Mouse (Mus musculus) macrophage (primary cell): Measurements from ENCODE around the gene Clcn3. TPM values are rescaled to one million over a fixed set of nuclear protein-coding genes. Genes with fewer than 3 reads are reported as not detected.
A peak's percentile ranks its signal among the peaks of the same experiment; 100 is the strongest.

Experiments used
- H3K27ac ChIP-seq: fragments of 350-480 bp; formaldehyde crosslinking; 2 replicates; pipeline ENCODE4 v1.9.0; 2021
- H3K36me3 ChIP-seq: fragments of 350-480 bp; formaldehyde crosslinking; 2 replicates; pipeline ENCODE4 v1.9.0; 2021; ENCODE audit errors: inconsistent target
- H3K4me3 ChIP-seq: fragments of 350-480 bp; formaldehyde crosslinking; 2 replicates; pipeline ENCODE4 v1.9.0; 2021; ENCODE audit errors: inconsistent target
- H3K79me2 ChIP-seq: fragments of 350-480 bp; formaldehyde crosslinking; 2 replicates; pipeline ENCODE4 v1.9.0; 2021; ENCODE audit errors: inconsistent target
- WGBS: methylation state at CpG from one replicate; pipeline ENCODE4 v1.1.7; 2026; ENCODE audit warnings: inconsistent platforms; ENCODE audit not compliant: missing documents; 5-methylcytosine and 5-hydroxymethylcytosine counted together
- polyA plus RNA-seq: library from polyadenylated mRNA; stranded (reverse); fragments of 250-400 nt; gene quantifications from 3 replicates; pipeline ENCODE4 v1.2.4, GENCODE M21; 2018; ENCODE audit warnings: inconsistent platforms

The Clcn3 gene
- polyA plus RNA-seq, 1 experiment from 2014 or later = 12.2 TPM

DNA sequence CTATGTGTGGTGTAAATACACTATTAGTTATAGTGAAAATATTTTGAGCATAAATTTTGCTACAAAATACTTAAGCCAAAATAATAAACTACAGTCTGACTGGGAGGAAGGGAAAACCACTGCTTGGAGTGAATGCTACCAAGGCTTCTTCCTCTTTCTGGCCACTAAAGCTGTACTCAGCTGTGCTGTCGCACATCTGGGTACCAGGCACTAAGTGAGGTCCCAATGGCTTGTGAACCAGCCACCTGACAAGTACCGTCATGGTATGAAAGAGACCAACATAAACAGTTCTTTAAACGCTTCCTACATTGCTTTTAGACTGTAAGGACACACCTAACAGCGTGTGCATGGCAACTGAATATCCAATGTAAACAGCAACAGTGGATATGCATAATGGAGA lies 62.9 kb downstream of the Clcn3 start:
- no peak overlapping the region for H3K27ac ChIP-seq
- WGBS = 39% methylated on average over 4 of the region's 4 CpGs
- H3K36me3 ChIP-seq = no peaks in the 10 kb centered on the region
- no peaks in the 10 kb centered on the region for H3K79me2 ChIP-seq
- no peak overlapping the region for H3K4me3 ChIP-seq

DNA sequence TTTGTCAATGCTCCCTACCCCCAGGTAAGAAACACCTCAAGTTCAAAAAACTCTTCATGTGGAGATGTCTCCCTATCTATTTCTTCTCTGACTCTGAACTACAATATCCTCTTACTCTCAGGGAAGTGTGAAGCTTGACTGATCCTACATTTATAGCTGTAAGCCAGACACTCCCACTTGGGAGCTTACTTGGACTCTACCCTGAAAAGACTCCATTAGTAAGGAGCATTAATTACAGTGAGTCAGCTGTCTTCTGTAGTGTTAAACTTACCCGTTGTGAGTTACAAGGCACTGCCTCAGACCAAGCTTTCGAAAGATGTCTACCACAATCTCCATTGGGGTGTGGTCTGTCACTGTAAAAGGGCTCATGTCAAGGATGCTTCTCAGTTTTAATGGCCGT lies 64.0 kb downstream of the Clcn3 start:
- WGBS = 88% methylated on average over 3 of the region's 3 CpGs
- no peaks in the 10 kb centered on the region for H3K36me3 ChIP-seq
- no peak overlapping the region for H3K27ac ChIP-seq
- no peaks in the 10 kb centered on the region for H3K79me2 ChIP-seq
- H3K4me3 ChIP-seq = no peak overlapping the region

DNA sequence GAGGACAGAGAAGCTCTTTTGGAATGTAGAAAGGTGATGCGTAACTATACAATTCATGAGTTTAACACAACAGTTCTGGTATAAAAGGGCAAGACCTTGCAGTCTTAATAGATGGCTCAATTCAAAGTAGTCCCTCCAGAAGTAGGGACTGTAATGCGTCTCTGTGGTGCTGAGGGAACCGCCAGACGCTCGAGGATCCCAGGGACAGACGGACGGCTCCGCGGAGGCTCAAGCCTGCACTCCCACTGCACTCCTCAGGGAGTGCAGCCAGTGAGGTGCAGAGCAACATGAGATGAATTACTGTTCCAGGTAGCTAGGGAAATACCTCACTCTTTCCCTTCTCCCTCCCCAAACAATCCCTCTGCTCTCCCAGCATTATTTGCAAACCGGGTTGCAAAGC lies 70.5 kb downstream of the Clcn3 start:
- 98% methylated on average over 5 of the region's 10 CpGs for WGBS
- no peak overlapping the region for H3K27ac ChIP-seq
- H3K79me2 ChIP-seq = no peaks in the 10 kb centered on the region
- H3K4me3 ChIP-seq = no peak overlapping the region
- peaks cover 15% of the 10 kb centered on the region; the same call in 1 of the 2 replicates for H3K36me3 ChIP-seq

DNA sequence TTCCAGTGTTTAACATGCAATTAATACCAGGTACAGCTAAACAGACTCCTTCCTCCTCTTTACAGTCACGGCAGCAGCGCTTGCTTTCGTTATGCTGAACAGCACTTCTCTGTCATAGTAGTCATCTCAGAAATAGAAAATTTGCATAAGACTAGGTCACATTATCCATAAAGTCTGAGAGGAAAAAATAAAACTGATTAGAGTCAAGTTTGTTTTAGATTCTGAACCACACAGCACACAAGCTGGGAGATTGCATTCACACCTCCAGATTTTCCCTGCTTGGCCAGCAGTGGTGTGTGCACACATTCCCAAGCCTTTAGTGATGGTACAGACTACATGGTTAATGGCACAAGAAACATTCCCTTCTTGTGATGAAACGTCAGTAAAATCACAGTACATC lies 71.0 kb downstream of the Clcn3 start:
- Histone ChIP-seq H3K4me3 (no peak overlapping the region), H3K79me2 (no peaks in the 10 kb centered on the region), H3K27ac (no peak overlapping the region), H3K36me3 (peaks cover 15% of the 10 kb centered on the region; the same call in 1 of the 2 replicates)
- WGBS = 96% methylated on average over 4 of the region's 4 CpGs

- Histone ChIP-seq H3K4me3 (no peak overlapping the region), H3K36me3 (peaks cover 20% of the 10 kb centered on the region), H3K79me2 (peaks cover 85% of the 10 kb centered on the region), H3K27ac (no peak overlapping the region)
- 89% methylated on average over 6 of the region's 9 CpGs for WGBS
Observed at GRCm38 (mm10) chr8:60900147-60900546, 83.0 kb downstream of the Clcn3 start.

DNA sequence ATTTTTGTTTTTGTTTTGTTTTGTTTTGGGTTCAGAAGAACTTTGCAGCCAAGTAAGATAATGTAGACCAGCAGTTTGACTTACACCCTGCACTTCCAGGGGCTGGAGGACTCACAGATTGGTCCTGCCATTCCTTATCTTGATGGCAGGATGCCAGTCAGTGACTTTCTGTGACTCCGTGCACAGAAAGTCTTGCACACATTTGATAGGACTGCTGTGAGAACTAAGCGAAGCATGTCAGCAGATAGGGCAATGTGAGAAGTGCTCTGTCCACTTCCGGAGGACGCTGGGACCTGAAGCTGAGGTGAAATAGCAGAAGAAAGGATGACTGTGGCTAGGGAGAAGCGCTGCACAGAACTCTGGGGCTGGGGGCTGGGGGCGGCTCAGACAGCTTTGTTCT lies 87.2 kb downstream of the Clcn3 start:
- Histone ChIP-seq H3K27ac (no peak overlapping the region), H3K4me3 (no peak overlapping the region)
- 99% methylated on average over 6 of the region's 6 CpGs for WGBS

GRCm38 (mm10) chr8:60891757-60892156 lies 91.3 kb downstream of the Clcn3 start:
- H3K4me3 ChIP-seq = no peak overlapping the region
- WGBS = 87% methylated on average over 4 of the region's 4 CpGs
- H3K36me3 ChIP-seq = peaks cover 11% of the 10 kb centered on the region; the same call in 1 of the 2 replicates

More for the DNA sequence above, 87.2 kb downstream of the Clcn3 start:
- H3K79me2 ChIP-seq = peaks cover 100% of the 10 kb centered on the region
- H3K36me3 ChIP-seq = peaks cover 16% of the 10 kb centered on the region

DNA sequence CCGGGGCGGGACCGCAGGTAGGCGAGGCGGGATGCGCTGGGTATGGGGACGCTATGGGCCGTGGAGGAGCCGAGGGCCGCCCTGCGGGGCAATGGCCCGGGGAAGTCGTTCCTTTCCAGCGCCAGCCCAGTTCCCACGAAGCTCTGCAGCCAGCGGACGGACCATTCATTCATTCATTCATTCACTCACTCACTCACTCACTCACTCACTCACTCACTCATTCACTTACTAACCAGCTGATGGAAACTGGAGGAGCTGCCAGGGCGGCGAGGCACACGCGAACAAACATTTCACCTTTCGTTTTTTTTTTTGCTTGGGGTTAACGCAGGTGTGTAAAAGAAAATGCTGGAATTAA lies 92.6 kb downstream of the Clcn3 start:
- H3K4me3 ChIP-seq = peak overlapping the region; percentile 76
- H3K79me2 ChIP-seq = peaks cover 51% of the 10 kb centered on the region
- 0 out of 2 replicates have a peak, but pooled peaks cover 6% of the 10 kb centered on the region for H3K36me3 ChIP-seq
- WGBS = 1% methylated on average over 15 of the region's 23 CpGs
- peak overlapping the region; percentile 29 for H3K27ac ChIP-seq

More at GRCm38 (mm10) chr8:60891757-60892156, 91.3 kb downstream of the Clcn3 start:
- Histone ChIP-seq H3K27ac (no peak overlapping the region), H3K79me2 (peaks cover 63% of the 10 kb centered on the region)

DNA sequence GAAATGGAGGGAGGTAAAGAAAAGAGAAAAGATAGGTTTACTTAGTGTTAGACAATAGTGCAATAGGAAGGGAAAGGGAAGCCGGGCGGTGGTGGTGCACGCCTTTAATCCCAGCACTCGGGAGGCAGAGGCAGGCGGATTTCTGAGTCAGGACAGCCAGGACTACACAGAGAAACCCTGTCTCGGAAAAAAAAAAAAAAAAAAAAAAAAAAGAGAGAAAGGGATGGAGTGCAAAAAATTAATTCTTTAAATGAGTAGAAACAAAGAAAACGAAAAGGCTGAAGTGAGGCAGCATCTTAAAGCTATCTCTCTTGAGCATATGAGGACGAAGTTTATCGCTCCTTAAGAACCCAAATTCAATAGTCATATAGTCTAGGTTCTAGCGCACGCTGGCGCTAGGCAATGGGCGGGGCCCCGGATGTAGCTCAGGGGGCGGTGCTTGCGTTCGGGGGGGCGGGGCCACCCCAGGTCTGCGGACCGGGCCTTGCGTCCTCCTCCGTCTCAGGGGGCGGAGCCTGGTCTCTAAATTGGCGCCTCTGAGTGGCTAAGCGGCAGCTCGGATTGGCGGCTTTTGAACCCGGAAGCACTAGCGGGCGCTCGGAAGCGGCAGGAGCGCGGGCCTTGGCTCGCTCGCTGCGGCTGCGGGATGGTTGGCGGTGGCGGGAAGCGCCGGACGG lies 93.1 kb downstream of the Clcn3 start, which contains the start of gene Hpf1:
Gene Hpf1 (plus strand): TSS at position 576 of the 677 bp plus-strand sequence.
- 0% methylated on average over 28 of the region's 43 CpGs for WGBS
- peaks cover 46% of the 10 kb centered on the region for H3K79me2 ChIP-seq
- peak within 1 kb of the TSS; percentile 76 for H3K4me3 ChIP-seq
- H3K27ac ChIP-seq = peak within 1 kb of the TSS; percentile 29
- 0 out of 2 replicates have a peak, but pooled peaks cover 4% of the 10 kb centered on the region for H3K36me3 ChIP-seq

DNA sequence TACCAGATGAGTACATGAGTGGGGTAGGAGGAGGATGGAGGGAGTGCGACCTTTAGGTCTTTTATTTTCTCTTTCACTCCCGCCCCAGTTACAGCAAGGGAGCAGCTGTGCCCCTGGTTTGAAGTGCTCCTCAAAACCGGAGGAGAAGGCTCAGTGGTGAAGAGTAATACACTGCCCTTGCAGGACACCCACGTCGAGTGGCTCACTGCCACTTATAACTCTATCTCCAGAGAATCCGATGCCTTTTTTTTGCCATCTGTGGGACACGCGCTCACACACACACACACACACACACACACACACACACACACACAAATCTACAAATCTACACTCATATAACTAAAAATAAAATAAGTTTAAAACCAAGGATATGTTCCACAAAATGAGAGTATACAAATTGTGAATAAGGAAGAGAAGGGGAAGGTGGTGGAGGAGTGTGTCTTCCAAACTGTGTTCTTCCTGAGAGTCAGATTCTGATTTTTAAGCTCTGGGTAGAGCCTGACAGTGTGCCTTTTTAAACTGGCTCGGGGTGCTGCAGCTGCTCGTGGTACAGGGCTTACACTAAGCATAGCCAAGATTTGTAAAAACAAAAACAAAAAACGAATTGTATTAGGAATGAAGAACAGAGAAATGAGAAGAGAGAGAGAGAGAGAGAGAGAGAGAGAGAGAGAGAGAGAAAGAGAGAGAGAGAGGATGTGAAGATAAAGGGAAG lies 93.8 kb downstream of the Clcn3 start:
- H3K4me3 ChIP-seq = peak overlapping the region; percentile 15; the same call in 1 of the 2 replicates
- no peak overlapping the region for H3K27ac ChIP-seq
- WGBS = 83% methylated on average over 11 of the region's 11 CpGs
- H3K79me2 ChIP-seq = peaks cover 39% of the 10 kb centered on the region
- H3K36me3 ChIP-seq = no peaks in the 10 kb centered on the region

GRCm38 (mm10) chr8:60886736-60887135 lies 96.4 kb downstream of the Clcn3 start:
- Histone ChIP-seq H3K36me3 (no peaks in the 10 kb centered on the region), H3K27ac (no peak overlapping the region), H3K4me3 (no peak overlapping the region), H3K79me2 (peaks cover 13% of the 10 kb centered on the region)
- WGBS = 82% methylated on average over 6 of the region's 6 CpGs

DNA sequence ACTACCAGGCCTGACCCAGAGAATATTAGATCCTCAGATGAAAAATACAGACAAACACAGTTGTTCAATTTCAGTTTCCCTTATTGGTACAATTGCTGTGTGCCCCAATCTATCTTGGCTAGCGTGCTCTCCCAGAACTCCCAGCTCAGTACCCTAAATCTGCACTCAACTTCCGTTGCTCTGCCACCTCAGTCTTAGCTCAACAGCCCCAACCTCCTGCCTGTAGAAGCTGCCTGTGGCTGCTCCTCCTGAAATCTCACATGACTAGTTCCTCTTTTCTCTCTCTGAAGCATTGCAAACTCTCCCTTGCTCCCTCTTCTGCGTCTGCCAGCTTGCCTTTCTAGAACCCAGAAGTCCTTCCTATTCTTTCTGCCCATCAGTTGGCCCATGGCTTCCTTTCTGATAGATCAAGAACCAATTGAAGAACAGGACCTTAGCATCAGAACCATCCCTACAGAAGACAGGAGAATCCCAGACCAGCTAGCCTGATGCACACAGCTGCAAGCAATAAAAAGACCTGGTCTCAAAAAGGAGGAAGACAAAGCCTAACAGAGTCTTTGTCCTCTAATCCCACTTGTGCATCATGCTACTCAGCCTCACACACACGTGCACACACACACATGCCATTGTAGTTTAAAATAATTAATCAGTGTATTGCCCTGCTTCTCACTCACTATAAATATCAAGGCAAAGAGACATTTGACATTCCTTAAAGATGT lies 99.5 kb downstream of the Clcn3 start:
- 7% methylated on average over 4 of the region's 4 CpGs for WGBS
- Histone ChIP-seq H3K27ac (peak overlapping the region; percentile 79), H3K4me3 (no peak overlapping the region), H3K36me3 (no peaks in the 10 kb centered on the region), H3K79me2 (no peaks in the 10 kb centered on the region)

DNA sequence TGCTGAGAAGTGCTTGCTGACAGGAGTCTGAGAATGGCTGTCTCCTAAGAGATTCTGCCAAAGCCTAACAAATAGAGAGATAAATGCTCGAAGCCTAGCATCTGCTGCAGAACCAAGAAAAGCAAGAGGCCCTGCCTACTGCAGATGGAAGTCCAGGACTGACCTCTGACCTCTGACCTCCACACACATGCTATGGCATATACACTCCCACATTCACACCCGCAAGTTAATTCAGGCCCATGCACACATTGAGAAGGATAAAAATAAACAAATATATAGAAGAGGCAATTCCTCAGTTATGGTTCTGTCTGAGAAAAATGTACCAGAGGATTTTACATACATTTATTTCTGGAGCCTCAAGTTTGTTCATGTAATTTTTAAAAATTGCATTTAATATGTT lies 104.5 kb downstream of the Clcn3 start:
- no peaks in the 10 kb centered on the region for H3K79me2 ChIP-seq
- no peak overlapping the region for H3K27ac ChIP-seq
- WGBS = 93% methylated on average over 2 of the region's 2 CpGs
- H3K36me3 ChIP-seq = no peaks in the 10 kb centered on the region
- no peak overlapping the region for H3K4me3 ChIP-seq

GRCm38 (mm10) chr8:60870231-60871193 lies 112.6 kb downstream of the Clcn3 start:
- no peak overlapping the region for H3K4me3 ChIP-seq
- 70% methylated on average over 11 of the region's 13 CpGs for WGBS
- 0 out of 2 replicates have a peak overlapping the region, but pooled peaks have one; percentile 1 for H3K27ac ChIP-seq
- no peaks in the 10 kb centered on the region for H3K36me3 ChIP-seq
- no peaks in the 10 kb centered on the region for H3K79me2 ChIP-seq
